Mouse (Mus musculus) T-helper 1 cell (primary cell): ENCODE results near the gene Mbtd1.

Experiments used
- in situ Hi-C: fragments of 300-600 bp; cut with MboI, MseI; formaldehyde crosslinking; loops from one replicate; pipeline ENCODE4 v1.15.1; 2025; ENCODE audit warnings: high pct_unique_total_duplicates

Gene Mbtd1

DNA sequence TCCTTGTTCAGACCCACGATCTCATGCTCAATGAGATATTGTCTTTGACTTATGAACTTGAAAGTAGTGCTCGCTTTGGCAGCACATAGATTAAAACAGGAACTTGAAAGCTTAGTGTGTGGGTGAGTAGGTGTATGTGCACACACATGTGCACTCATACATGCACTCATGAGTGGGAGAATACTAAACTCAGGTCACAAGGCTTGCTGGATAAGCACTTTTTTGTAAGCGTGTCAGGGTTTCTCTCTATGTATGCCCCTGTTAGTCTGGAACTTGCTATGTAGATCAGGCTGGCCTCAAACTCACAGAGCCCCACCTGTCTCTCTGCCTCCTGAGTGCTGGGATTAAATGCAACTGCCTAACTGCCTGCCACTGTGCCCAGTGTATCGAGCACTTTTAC is 101.4 kb downstream of the Mbtd1 start:
- in situ Hi-C loops, result no loop called here

- in situ Hi-C loops, result no loop called here
Observed at GRCm38 (mm10) chr11:93987625-93988327, 102.1 kb downstream of the Mbtd1 start.

GRCm38 (mm10) chr11:93988328-93989062 is 102.8 kb downstream of the Mbtd1 start:
- in situ Hi-C loops, result no loop called here

DNA sequence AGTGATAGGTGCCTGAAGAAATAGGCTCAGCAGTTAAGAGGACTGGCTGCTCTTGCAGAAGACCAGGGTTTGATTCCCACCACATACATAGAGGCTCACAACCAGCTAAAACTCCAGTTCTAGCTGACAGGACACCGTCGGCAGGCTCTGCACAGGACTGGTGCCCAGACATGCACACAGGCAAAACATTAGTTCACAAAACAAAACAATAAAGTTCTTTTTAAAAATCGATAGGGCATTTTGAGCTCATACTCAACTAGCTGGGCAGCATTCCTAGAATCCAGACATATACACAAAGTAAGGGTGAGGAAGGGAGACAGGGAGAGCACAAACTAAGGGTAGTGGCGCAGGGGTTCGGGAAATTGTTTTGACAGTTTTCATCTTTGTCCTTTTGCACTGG is 108.9 kb downstream of the Mbtd1 start:
- in situ Hi-C loops, result no loop called here

DNA sequence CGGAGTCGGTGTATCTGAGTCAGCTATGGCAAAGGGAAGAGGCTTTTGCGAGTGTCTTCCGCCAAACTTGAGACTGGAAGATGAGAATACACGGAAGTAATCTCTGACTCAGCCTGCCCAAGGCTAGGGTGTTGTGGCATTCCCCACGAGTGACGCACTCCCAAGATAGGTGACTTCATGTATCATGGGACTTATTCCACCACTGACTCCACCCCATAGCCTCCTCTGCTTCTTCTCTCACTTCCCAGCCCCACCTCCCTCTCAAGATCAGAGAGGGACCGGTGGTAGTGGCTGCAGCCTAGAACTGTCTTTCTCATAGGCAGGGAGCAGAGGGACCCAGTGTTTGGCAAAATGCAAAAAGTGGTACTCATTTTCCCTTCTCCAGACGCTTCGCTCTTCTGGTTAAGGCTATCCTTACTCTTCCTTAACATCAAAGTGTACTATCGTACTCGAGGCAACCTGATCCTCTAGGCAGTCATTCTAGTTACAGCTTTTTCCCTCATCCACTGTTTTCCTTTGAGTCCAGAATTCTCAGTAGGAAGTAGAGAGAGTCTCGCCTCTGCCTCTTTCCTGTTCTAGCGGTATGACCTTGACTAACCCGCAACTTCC is 109.6 kb downstream of the Mbtd1 start:
- in situ Hi-C loops, result no loop called here

DNA sequence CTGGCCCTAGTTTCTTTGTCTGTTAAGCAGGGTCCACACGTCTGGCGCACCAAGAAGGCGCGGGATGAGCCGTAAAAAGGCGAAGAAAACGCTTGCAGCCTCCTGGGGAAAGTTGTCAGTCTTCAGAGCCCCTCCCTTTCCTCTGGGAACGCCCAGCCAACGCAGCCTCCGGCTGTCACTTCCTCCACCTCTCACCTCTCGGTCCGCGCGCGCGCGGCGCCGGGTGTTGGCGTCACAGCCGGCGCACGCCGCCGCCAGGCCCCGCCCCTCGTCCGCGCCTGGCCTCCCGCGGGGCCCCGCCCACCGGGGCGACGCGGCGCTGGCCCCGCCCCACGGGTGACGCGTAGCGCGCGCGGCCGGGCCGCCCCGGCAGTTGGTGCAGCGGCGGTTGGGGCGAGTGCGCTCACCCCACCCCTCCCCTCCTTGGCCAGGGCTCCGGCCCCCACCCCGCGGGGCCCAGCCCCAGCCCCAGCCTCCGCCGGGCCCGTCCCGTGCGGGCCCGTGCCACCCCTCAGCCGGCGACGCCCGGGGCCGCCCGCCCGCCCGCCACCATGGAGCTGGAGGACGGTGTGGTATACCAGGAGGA is 110.2 kb downstream of the Mbtd1 start, which contains the start of gene Spag9:
TSS of gene Spag9 (plus strand) at position 372 of the 586 bp plus-strand sequence.
- in situ Hi-C loops, result no loop called here
